Mouse (Mus musculus): ENCODE results near the gene Tex44.
A peak's percentile ranks its signal among the peaks of the same experiment; 100 is the strongest.

Tex44 gene

DNA sequence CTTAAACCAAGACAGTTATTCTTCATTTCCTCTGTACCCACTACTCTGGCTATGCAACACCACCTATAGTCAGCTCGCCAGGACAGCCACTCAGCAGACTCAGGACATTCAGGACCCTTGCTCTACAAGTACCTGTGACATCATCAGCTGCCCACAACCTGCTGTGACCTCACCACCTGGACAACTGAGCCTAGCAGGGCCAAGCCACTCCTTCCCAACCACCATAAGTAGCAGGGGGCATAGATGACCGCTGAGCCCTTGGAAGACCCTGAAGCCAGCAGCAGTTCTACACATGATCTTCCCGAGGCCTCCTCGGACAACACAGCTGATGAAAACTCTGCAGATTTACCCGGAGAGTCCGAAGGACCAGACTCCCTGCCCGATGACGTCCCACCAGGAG is at the start of gene Tex44, which contains the start of gene Nmur1:
Tex44 (plus strand) TSS at position 202 of the 400 bp plus-strand sequence.
Nmur1 (minus strand) TSS at position 101 of the 400 bp plus-strand sequence.
- no peak for DNase-seq (ENCODE audit: low spot score)

- DNase-seq (ENCODE audit: low spot score) = no peak
Measured at GRCm38 (mm10) chr1:86376354-86376753, 49.8 kb upstream of the Tex44 start.

GRCm38 (mm10) chr1:86378662-86379061 is 47.5 kb upstream of the Tex44 start:
- DNase-seq (ENCODE audit: low spot score) = no peak

GRCm38 (mm10) chr1:86379161-86379569 is 47.0 kb upstream of the Tex44 start:
- DNase-seq (ENCODE audit: low spot score) = no peak

DNA sequence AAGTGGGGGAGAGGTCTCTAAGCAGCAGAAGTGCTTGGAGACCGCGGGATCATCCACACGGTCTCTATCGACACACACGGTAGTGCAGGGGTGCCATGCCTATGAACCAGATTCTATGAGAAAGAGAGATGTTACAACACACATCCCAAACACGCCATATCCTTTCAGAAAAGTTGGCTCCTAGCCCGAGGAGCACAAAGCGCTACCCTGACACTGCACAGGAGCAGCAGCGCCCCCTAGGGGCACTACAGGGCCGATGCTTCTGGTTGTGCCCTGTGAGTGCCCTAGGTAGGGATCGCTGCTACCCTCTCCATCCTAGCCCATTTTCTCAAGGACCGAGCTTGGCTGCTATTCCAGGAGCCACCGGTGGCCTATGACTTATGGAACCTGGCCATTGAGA is 45.1 kb upstream of the Tex44 start:
- DNase-seq (ENCODE audit: low spot score) = no peak

- peak; percentile 58 for DNase-seq (ENCODE audit: low spot score)
Measured at GRCm38 (mm10) chr1:86389230-86389629, 36.9 kb upstream of the Tex44 start.

DNA sequence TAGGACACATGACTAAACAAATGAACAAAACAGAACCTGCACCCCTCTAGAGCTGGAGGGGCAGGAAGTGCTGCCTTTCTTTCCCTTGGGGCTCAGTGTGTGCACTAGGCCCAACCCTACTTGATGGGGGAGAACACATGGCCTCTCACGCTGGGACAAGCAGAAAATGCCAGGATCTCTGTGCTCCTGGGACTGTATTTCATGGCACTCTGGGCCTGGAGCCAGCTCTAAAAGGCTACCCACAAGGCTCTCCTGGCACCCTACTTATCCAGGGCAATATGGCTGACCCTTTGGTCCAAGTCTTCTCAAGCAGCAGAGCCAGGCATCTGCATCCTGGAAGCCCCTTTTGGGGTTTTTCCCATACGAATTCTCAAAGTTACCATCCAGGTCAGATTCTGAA is 34.7 kb upstream of the Tex44 start:
- no peak for DNase-seq (ENCODE audit: low spot score)

DNA sequence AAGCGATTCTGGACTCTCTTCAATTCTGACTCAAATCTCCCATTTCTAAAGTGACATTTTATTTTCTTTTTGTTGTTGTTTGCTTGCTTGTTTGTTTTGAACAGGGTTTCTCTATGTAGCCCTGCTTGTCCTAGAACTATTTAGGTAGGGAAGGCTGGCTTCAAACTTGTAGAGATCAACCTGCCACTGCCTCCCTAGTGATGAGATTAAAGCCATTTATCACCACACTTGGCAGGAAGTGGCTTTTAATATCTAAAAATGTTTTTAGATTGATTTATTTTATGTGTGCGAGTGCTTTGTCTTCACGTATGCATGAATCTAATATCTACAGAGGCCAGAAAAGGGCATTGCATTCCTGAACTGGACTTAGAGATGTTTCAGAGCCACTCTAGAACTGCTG is 32.9 kb upstream of the Tex44 start:
- no peak for DNase-seq (ENCODE audit: low spot score)

DNA sequence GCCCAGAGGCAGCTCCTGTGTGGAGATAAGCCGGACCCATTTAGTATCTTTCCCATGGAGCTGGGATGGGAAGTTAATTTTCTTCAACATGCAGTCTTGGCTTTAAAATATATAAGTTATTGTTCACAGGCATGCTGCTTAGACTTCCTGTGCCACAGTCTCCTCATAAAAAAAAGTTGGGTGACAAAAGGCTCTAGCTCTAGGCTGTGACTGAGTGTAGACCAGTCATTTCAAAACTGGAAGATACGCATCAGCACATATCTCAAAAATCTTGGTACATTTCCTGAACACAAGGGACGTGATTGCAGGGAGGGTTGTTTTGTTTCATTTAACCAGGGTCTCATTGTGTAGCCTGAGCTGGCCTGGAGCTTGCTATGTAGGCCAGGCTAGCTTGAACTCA is 31.9 kb upstream of the Tex44 start:
- DNase-seq (ENCODE audit: low spot score) = no peak

DNA sequence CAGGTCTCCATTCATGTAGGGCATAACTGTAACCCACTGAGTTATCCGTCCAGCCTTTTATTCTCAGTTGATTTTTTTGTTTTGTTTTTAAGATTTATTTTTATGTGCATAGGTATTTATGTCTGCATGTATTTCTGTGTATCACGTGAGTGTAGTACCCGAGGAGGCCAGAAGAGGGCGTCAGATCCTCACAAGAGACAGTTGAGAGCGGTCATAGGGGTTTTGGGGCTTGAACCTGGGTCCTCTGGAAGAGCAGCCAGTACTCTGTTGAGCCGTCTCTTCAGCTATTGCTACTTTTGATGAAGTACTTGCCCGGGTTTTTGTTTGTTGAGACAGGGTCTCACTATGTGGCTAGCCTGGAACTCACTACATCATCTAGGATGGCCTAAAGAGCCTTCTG is 30.2 kb upstream of the Tex44 start:
- no peak for DNase-seq (ENCODE audit: low spot score)

GRCm38 (mm10) chr1:86397621-86398020 is 28.5 kb upstream of the Tex44 start:
- DNase-seq (ENCODE audit: low spot score) = no peak

GRCm38 (mm10) chr1:86398222-86398621 is 27.9 kb upstream of the Tex44 start:
- DNase-seq (ENCODE audit: low spot score) = no peak

GRCm38 (mm10) chr1:86399322-86399721 is 26.8 kb upstream of the Tex44 start:
- no peak for DNase-seq (ENCODE audit: low spot score)

DNA sequence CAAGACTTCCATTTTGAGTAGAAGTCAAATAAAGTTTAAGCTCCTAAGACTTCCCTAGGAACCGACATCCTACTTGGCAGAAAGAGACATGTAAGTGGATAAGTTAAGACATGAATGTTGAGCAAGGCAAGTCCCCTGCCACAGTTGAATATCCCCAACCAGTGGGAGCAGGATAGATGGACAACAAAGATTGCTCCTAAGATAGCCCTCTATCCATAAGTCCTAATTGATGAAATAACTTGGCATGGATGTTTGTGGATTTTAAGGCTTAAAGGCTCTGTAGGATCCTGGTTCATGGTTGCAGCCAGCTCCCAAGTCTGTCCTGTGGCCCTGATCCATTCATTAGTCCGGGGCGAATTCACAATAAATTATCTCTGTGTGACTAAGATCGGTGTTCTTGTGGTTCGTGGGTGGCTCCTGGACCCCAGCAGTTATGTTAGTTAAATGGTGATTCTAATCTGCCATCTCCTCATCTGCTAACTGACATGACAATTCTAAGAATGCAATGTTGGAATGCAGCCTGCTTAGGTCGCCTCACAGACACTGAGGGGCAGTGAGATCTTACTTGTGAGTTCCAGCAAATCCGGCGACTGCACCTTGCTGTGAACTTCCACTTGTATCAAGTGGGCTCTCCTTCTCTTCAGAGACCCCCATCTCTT is 25.9 kb upstream of the Tex44 start:
- DNase-seq (ENCODE audit: low spot score) = no peak

DNA sequence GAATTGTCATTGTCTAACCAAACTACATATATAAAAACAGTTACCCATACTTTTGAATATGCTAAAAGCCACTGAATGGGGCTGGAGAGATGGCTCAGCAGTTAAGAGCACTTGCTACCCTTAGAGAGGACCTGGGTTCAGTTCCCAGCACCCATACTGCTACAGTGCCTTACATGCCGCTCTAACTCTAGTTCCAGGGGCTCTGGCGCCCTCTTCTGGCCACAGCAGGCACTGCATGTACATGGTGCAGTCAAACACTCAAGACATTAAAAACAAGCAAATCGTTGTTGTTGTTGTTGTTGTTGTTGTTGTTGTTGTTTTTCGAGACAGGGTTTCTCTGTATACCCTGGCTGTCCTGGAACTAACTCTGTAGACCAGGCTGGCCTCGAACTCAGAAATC is 21.3 kb upstream of the Tex44 start:
- no peak for DNase-seq (ENCODE audit: low spot score)

- no peak for DNase-seq (ENCODE audit: low spot score)
Measured at GRCm38 (mm10) chr1:86406313-86406712, 19.8 kb upstream of the Tex44 start.

DNA sequence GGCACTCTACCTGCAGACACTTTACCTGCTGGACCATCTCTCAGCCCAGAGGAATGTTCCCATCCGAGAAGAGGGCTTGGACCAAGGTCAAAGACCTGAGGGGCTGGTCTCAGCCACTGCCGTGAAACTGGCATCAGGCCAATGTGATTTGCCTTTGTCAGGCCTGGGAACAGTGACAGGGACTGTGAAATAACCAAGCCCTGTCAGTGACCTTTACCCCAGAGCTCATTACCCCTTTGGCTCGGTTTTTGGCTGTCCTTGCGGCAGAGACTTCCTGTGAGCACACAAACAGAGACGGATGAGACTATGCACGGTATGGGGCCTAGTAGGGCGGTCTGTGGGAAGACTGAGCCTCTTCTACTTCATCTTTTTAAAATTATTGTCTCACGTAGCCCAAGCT is 19.2 kb upstream of the Tex44 start:
- no peak for DNase-seq (ENCODE audit: low spot score)

DNA sequence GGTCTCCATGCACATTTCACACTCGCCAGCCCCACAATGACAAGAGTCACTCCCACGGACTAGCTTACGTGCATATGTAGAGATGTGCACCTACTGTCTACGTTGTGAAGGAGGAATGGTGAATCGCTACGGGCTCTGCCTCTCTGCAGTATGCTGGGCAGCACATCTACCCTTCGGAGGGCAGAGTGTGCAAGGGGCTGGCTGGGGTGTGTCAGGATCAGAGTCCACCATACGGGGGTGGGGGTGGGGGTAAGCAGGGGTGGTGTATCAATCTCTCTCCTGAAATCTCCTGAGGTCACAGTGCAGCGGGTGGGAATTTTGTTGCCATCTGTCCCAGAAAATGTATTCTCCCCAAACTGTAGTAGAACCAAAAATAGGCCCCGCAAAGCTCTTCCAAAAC is 17.6 kb upstream of the Tex44 start:
- no peak for DNase-seq (ENCODE audit: low spot score)

DNA sequence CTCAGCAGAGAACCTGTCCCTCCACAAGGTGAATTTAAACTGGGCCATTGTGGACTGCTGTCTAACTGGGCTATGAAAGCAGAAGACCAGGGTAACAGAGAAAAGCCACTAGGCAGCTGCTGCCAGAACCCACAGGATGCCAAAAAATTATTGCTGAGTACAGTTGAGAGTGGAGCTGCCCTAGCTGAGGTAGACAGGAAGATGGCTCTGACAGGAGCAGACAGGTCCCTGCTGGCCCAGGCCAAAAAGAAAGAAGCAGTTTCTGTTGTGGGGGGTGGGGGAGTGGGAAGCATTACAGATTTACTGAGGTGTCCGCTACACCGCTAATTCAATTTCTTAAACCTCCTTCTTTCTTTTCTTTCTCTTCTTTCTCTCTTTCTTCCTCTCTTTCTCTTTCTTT is 16.7 kb upstream of the Tex44 start:
- no peak for DNase-seq (ENCODE audit: low spot score)

- DNase-seq (ENCODE audit: low spot score) = no peak
Measured at GRCm38 (mm10) chr1:86414715-86415114, 11.4 kb upstream of the Tex44 start.

- DNase-seq (ENCODE audit: low spot score) = no peak
Measured at GRCm38 (mm10) chr1:86415144-86415543, 11.0 kb upstream of the Tex44 start.

- DNase-seq (ENCODE audit: low spot score) = no peak
Measured at GRCm38 (mm10) chr1:86415612-86416184, 10.4 kb upstream of the Tex44 start.

DNA sequence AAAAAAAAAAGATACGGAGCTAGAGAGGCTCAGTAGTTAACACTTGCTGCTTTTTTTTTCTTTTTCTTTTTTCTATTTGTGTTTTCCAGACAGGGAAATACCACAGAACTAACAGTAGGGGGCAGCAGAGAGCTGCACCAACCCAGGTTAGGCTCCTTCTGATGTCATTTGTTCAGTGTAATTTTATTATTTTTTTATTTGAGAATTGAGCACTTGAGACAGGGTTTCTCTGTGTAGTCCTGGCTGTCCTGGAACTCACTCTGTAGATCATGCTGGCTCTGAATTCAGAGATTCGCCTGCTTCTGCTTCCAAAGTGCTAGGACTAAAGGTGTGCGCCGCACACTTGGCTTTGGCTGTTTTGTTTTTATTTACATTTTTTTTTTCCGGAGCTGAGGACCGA is 9.8 kb upstream of the Tex44 start:
- DNase-seq (ENCODE audit: low spot score) = no peak

DNA sequence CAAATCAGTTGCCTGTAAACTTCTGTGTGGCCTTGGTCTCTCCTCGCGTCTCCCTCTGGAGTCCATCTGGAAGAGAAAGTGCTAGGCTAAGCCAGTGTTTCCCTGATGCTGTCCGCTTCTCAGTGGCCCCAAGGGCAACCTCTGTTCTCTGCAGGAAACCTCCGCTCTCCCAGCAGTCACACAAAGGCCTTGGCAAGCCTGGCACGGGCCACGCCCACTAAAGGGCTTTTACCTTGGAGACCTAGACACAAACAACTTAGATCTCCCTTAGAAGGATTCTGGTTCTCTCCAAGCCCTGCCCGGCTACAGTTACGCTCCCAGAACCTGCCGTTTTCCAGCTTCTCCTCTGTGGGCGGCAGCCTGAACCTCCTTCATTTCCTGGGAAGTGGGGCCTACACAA is 5.1 kb upstream of the Tex44 start:
- DNase-seq (ENCODE audit: low spot score) = no peak

All from ovary, postnatal 10 days (tissue).